Mouse (Mus musculus): ENCODE data around the gene Car1. TPM values are rescaled to one million over a fixed set of nuclear protein-coding genes. Genes with fewer than 3 reads are reported as not detected.
"Not testable (repeated sequence)": the region's sequence is repeated elsewhere in the genome, so short reads cannot be mapped to it uniquely, and the experiment has no call there.

The Car1 gene
- total RNA-seq (2014; fragmentation: Nextera tagmentation) (4,691 and 4,861 TPM in 2 replicates), total RNA-seq (2017) (2,707 and 3,284 TPM in 2 replicates)

GRCm38 (mm10) chr3:14808211-14808610, at the start of gene Car1:
Gene Car1, minus strand, starts transcription at chr3:14808368.
- ATAC-seq (replicated peaks; ENCODE audit: low FRiP score, low TSS enrichment, poor library complexity, severe bottlenecking) = peak; percentile 95

- ATAC-seq (replicated peaks; ENCODE audit: low FRiP score, low TSS enrichment, poor library complexity, severe bottlenecking) = no peak
Observed at GRCm38 (mm10) chr3:14857874-14858273, 49.7 kb upstream of the Car1 start.

GRCm38 (mm10) chr3:14854446-14854845, 46.3 kb upstream of the Car1 start:
- ATAC-seq (replicated peaks; ENCODE audit: low FRiP score, low TSS enrichment, poor library complexity, severe bottlenecking) = no peak

- ATAC-seq (replicated peaks; ENCODE audit: low FRiP score, low TSS enrichment, poor library complexity, severe bottlenecking) = no peak
Observed at GRCm38 (mm10) chr3:14853966-14854365, 45.8 kb upstream of the Car1 start.

- ATAC-seq (replicated peaks; ENCODE audit: low FRiP score, low TSS enrichment, poor library complexity, severe bottlenecking) = no peak
Observed at GRCm38 (mm10) chr3:14848587-14849254, 40.6 kb upstream of the Car1 start.

- ATAC-seq (replicated peaks; ENCODE audit: low FRiP score, low TSS enrichment, poor library complexity, severe bottlenecking) = no peak
Observed at GRCm38 (mm10) chr3:14839466-14840118, 31.4 kb upstream of the Car1 start.

- no peak for ATAC-seq (replicated peaks; ENCODE audit: low FRiP score, low TSS enrichment, poor library complexity, severe bottlenecking)
Observed at GRCm38 (mm10) chr3:14838936-14839335, 30.8 kb upstream of the Car1 start.

- ATAC-seq (replicated peaks; ENCODE audit: low FRiP score, low TSS enrichment, poor library complexity, severe bottlenecking) = 0 out of 2 replicates have a peak, but pooled peaks have one; percentile 30
Observed at GRCm38 (mm10) chr3:14832766-14833165, 24.6 kb upstream of the Car1 start.

- ATAC-seq (replicated peaks; ENCODE audit: low FRiP score, low TSS enrichment, poor library complexity, severe bottlenecking) = no peak
Observed at GRCm38 (mm10) chr3:14831219-14831835, 23.2 kb upstream of the Car1 start.

GRCm38 (mm10) chr3:14828896-14829295, 20.7 kb upstream of the Car1 start:
- no peak for ATAC-seq (replicated peaks; ENCODE audit: low FRiP score, low TSS enrichment, poor library complexity, severe bottlenecking)

- ATAC-seq (replicated peaks; ENCODE audit: low FRiP score, low TSS enrichment, poor library complexity, severe bottlenecking) = peak; percentile 81
Observed at GRCm38 (mm10) chr3:14819844-14820504, 11.8 kb upstream of the Car1 start.

GRCm38 (mm10) chr3:14815396-14815795, 7.2 kb upstream of the Car1 start:
- ATAC-seq (replicated peaks; ENCODE audit: low FRiP score, low TSS enrichment, poor library complexity, severe bottlenecking) = not testable (repeated sequence)

GRCm38 (mm10) chr3:14806702-14807101, 1.5 kb downstream of the Car1 start:
- ATAC-seq (replicated peaks; ENCODE audit: low FRiP score, low TSS enrichment, poor library complexity, severe bottlenecking) = no peak

GRCm38 (mm10) chr3:14805962-14806361, 2.2 kb downstream of the Car1 start:
- no peak for ATAC-seq (replicated peaks; ENCODE audit: low FRiP score, low TSS enrichment, poor library complexity, severe bottlenecking)

- ATAC-seq (replicated peaks; ENCODE audit: low FRiP score, low TSS enrichment, poor library complexity, severe bottlenecking) = 0 out of 2 replicates have a peak, but pooled peaks have one; percentile 7
Observed at GRCm38 (mm10) chr3:14804906-14805305, 3.3 kb downstream of the Car1 start.

- no peak for ATAC-seq (replicated peaks; ENCODE audit: low FRiP score, low TSS enrichment, poor library complexity, severe bottlenecking)
Observed at GRCm38 (mm10) chr3:14797069-14797468, 11.1 kb downstream of the Car1 start.

GRCm38 (mm10) chr3:14795292-14796020, 12.7 kb downstream of the Car1 start:
- no peak for ATAC-seq (replicated peaks; ENCODE audit: low FRiP score, low TSS enrichment, poor library complexity, severe bottlenecking)

GRCm38 (mm10) chr3:14792032-14792431, 16.1 kb downstream of the Car1 start:
- ATAC-seq (replicated peaks; ENCODE audit: low FRiP score, low TSS enrichment, poor library complexity, severe bottlenecking) = no peak

GRCm38 (mm10) chr3:14787607-14788006, 20.6 kb downstream of the Car1 start:
- no peak for ATAC-seq (replicated peaks; ENCODE audit: low FRiP score, low TSS enrichment, poor library complexity, severe bottlenecking)

Data from megakaryocyte-erythroid progenitor cell, adult 5-6 weeks (primary cell).